Mouse (Mus musculus) cerebellum, adult 9-10 months (tissue): ENCODE measurements around the gene Prr13.

Experiments used
- DNase-seq: peaks from one replicate; pipeline ENCODE4 v3.0.0; 2022

Gene Prr13

GRCm38 (mm10) chr15:102458904-102459317, at the start of gene Prr13:
Gene Prr13, plus strand, starts transcription at chr15:102459028.
- peak; percentile 99 for DNase-seq

- no peak for DNase-seq
These were observed 49.5 kb upstream of the Prr13 start for GRCm38 (mm10) chr15:102409286-102409685.

GRCm38 (mm10) chr15:102411077-102411476, 47.8 kb upstream of the Prr13 start:
- DNase-seq: no peak

- DNase-seq: no peak
These were observed 45.1 kb upstream of the Prr13 start for GRCm38 (mm10) chr15:102413687-102414086.

GRCm38 (mm10) chr15:102417524-102417923, 41.3 kb upstream of the Prr13 start:
- DNase-seq: no peak

- no peak for DNase-seq
These were observed 37.8 kb upstream of the Prr13 start for GRCm38 (mm10) chr15:102420986-102421385.

- peak; percentile 68 for DNase-seq
These were observed 37.4 kb upstream of the Prr13 start for GRCm38 (mm10) chr15:102421437-102421836.

- DNase-seq: no peak
These were observed 35.1 kb upstream of the Prr13 start for GRCm38 (mm10) chr15:102423602-102424240.

- DNase-seq: no peak
These were observed 34.2 kb upstream of the Prr13 start for GRCm38 (mm10) chr15:102424657-102425056.

- no peak for DNase-seq
These were observed 31.9 kb upstream of the Prr13 start for GRCm38 (mm10) chr15:102426963-102427362.

- no peak for DNase-seq
These were observed 26.8 kb upstream of the Prr13 start for GRCm38 (mm10) chr15:102432046-102432445.

- DNase-seq: no peak
These were observed 25.7 kb upstream of the Prr13 start for GRCm38 (mm10) chr15:102433173-102433572.

GRCm38 (mm10) chr15:102442490-102442889, 16.3 kb upstream of the Prr13 start:
- peak; percentile 87 for DNase-seq

GRCm38 (mm10) chr15:102445146-102445545, 13.7 kb upstream of the Prr13 start, which contains the start of gene Amhr2:
Gene Amhr2, plus strand, starts transcription at chr15:102445367.
- DNase-seq: no peak

GRCm38 (mm10) chr15:102446448-102446847, 12.4 kb upstream of the Prr13 start:
- DNase-seq: no peak

GRCm38 (mm10) chr15:102449366-102449765, 9.5 kb upstream of the Prr13 start:
- no peak for DNase-seq

- no peak for DNase-seq
These were observed 7.9 kb upstream of the Prr13 start for GRCm38 (mm10) chr15:102450928-102451327.

GRCm38 (mm10) chr15:102451666-102452430, 7.0 kb upstream of the Prr13 start:
- DNase-seq: no peak

- peak; percentile 54 for DNase-seq
These were observed 2.8 kb upstream of the Prr13 start for GRCm38 (mm10) chr15:102455993-102456392.

GRCm38 (mm10) chr15:102458050-102458736, 635 bp upstream of the Prr13 start:
- DNase-seq: no peak

GRCm38 (mm10) chr15:102459381-102459780, 553 bp downstream of the Prr13 start:
- no peak for DNase-seq

GRCm38 (mm10) chr15:102459847-102460246, 1.0 kb downstream of the Prr13 start:
- no peak for DNase-seq

GRCm38 (mm10) chr15:102460409-102460808, 1.6 kb downstream of the Prr13 start:
- DNase-seq: peak; percentile 51

- no peak for DNase-seq
These were observed 2.1 kb downstream of the Prr13 start for GRCm38 (mm10) chr15:102460971-102461370.
